Mouse (Mus musculus) thymus, adult 2 months (tissue): ENCODE data around the gene Cdk10. TPM values are rescaled to one million over a fixed set of nuclear protein-coding genes. Genes with fewer than 3 reads are reported as not detected.

Experiments used
- DNase-seq: peaks from one replicate; pipeline ENCODE4 v3.0.0; 2021
- H3K27ac ChIP-seq: fragments of 200-500 bp; 2 replicates; pipeline ENCODE4 v1.5.1; 2012; ENCODE audit warnings: low read length, control low read depth; ENCODE audit not compliant: control insufficient read depth, insufficient read depth
- H3K27me3 ChIP-seq: fragments of 200-500 bp; 2 replicates; pipeline ENCODE4 v1.6.1; 2012; ENCODE audit warnings: mild to moderate bottlenecking, low read length, moderate library complexity, mixed read lengths; ENCODE audit not compliant: control insufficient read depth, insufficient read depth
- H3K36me3 ChIP-seq: fragments of 200-500 bp; 2 replicates; pipeline ENCODE4 v1.6.1; 2012; ENCODE audit warnings: mild to moderate bottlenecking, low read length, moderate library complexity; ENCODE audit not compliant: control insufficient read depth, insufficient read depth
- H3K4me1 ChIP-seq: fragments of 200-500 bp; replicated peaks from 2 replicates; pipeline ENCODE4 v1.6.1; 2012; ENCODE audit warnings: low read length; ENCODE audit not compliant: control insufficient read depth, insufficient read depth
- H3K4me3 ChIP-seq: fragments of 200-500 bp; 2 replicates; pipeline ENCODE4 v1.5.1; 2012; ENCODE audit warnings: mild to moderate bottlenecking, low read length, control low read depth, moderate library complexity; ENCODE audit not compliant: control insufficient read depth, insufficient read depth
- CTCF ChIP-seq: fragments of 200-500 bp; IDR thresholded peaks from 2 replicates; pipeline ENCODE4 v1.5.1; 2012; ENCODE audit warnings: mild to moderate bottlenecking, control low read depth, low read length, moderate library complexity, borderline replicate concordance; ENCODE audit not compliant: control insufficient read depth, poor library complexity, insufficient read depth; ENCODE audit errors: extremely low read depth
- POLR2A ChIP-seq: fragments of 200-500 bp; IDR thresholded peaks from 2 replicates; pipeline ENCODE4 v1.6.1; 2012; ENCODE audit warnings: mild to moderate bottlenecking, low read length, control low read depth, moderate library complexity; ENCODE audit not compliant: control insufficient read depth, poor library complexity, insufficient read depth; ENCODE audit errors: extremely low read depth
- WGBS: fragments of 180-500 bp; shearing (Covaris S2); methylation state at CpG from one replicate; pipeline ENCODE4 v1.1.7; 2018; 5-methylcytosine and 5-hydroxymethylcytosine counted together
- polyA plus RNA-seq: library from polyadenylated mRNA; depleted of rRNA; stranded (reverse); fragments of >200 nt; gene quantifications from 2 replicates; pipeline ENCODE4 v1.2.3, GENCODE M21; 2012

Gene Cdk10
- polyA plus RNA-seq, 1 experiment: 70.8 TPM

DNA sequence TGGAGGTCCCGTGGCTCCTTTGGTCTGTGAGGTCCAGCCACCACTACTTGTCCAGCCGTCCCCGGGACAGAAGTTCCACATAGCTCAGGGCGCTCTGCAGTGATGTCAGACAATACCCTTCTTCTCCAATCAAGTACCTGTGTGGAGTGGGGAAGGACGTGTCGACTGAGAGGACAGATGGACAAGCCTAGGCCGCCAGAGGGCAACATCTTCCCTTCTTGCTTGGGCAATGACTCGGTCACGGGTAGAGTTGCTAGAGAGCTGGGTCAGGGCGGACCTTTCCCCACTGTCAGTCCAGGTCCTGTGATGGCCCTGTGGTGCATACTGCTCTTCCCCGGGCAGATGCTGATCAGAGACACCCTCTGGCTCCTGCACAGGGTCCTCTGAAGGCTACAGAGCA, 18.4 kb downstream of the Cdk10 start:
- H3K4me3 ChIP-seq: no peak overlapping the region
- no peak for TF ChIP-seq POLR2A
- no peak for TF ChIP-seq CTCF
- no peaks in the 10 kb centered on the region for H3K27me3 ChIP-seq
- no peak overlapping the region for H3K27ac ChIP-seq
- WGBS: 91% methylated on average over 11 of the region's 11 CpGs
- DNase-seq: no peak
- H3K4me1 ChIP-seq: no peaks in the 10 kb centered on the region
- peaks cover 19% of the 10 kb centered on the region for H3K36me3 ChIP-seq

DNA sequence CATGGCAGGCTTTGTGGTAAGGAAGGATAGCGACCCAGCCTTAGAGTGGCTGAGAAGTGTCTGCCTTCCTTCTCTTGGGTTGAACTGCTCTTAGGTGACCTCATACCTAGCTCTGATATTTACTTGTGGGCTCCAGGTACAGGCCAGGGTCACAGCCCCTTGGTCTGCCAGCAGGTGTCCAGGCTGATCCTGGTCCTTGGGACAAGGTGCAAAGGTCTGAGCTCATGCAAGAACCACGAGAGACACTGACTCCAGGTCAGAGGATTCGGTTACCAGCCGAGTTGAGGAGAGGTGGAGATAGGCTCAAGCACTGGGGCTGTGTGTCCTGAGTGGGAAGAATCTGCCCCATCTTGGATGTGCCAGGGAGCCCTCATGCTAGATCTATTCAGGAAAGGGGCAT, 19.7 kb downstream of the Cdk10 start:
- Histone ChIP-seq H3K27ac (no peak overlapping the region), H3K4me1 (no peaks in the 10 kb centered on the region), H3K36me3 (peaks cover 22% of the 10 kb centered on the region), H3K4me3 (no peak overlapping the region), H3K27me3 (no peaks in the 10 kb centered on the region)
- TF ChIP-seq CTCF: no peak
- TF ChIP-seq POLR2A: no peak
- 95% methylated on average over 4 of the region's 4 CpGs for WGBS
- DNase-seq: no peak

DNA sequence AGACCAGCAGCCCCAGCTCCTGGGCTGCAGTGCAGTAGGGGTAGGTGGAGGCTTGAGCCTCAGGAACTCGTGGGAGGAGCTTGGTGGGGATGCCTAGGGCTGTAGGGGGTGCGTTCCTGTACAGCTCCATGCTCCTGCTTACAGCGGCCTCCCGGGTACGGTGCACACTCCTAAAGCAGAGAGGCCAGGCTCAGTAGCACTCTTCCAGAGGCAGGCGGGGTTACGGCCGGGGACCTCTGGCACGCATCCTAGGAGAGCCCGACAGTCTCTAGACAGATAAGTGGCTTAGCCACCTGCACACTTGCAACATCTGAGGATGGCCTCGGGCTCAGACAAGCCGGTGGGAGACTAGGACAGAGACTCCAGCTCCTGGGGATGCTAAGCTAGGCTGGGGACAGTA, 20.9 kb downstream of the Cdk10 start:
- no peaks in the 10 kb centered on the region for H3K27me3 ChIP-seq
- 95% methylated on average over 12 of the region's 12 CpGs for WGBS
- H3K27ac ChIP-seq: no peak overlapping the region
- no peak for TF ChIP-seq POLR2A
- no peak for TF ChIP-seq CTCF
- no peaks in the 10 kb centered on the region for H3K4me1 ChIP-seq
- DNase-seq: no peak
- H3K36me3 ChIP-seq: peaks cover 22% of the 10 kb centered on the region
- H3K4me3 ChIP-seq: no peak overlapping the region

DNA sequence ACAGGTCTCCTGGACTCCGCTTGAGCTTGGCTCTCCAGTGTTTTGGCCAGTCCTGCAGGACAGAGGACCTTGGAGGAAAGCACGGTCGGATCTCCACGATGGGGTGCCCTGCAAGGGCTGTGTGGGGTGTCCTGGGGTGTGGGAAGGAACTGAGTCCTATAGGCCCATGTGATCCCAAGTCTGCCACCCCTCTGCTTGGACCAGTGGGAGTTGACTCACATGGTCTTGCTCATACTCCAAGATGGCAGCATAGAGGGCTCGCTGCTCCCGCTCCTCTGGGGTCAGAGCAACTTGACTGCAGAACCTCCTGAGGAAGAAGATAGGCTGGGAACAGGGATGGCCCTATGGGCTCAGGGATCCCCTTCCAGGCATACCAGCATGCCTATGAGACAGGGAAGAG, 23.1 kb downstream of the Cdk10 start:
- Histone ChIP-seq H3K36me3 (peaks cover 22% of the 10 kb centered on the region), H3K27me3 (no peaks in the 10 kb centered on the region), H3K4me1 (no peaks in the 10 kb centered on the region), H3K27ac (no peak overlapping the region), H3K4me3 (no peak overlapping the region)
- 100% methylated on average over 6 of the region's 6 CpGs for WGBS
- no peak for DNase-seq
- TF ChIP-seq POLR2A: no peak

DNA sequence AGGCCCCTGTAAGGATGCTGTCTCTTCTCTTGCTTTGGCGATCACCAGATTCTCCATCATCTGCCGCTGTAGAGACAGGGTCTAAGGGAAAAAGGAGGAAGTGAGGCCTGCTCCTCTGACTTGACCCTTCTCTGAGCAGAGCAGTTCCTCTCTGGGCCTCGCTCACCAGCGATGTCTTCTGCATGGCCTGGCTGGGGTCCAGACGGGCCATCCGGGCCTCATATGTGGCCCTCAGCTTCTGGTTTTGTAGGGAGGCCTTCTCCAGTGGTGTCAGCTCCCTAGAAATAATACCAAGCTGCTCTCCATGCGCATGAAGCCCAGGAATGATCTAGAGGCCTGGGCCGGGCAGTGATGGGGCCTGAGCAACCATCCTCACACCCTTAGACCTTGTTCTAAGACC, 24.0 kb downstream of the Cdk10 start:
- H3K27me3 ChIP-seq: no peaks in the 10 kb centered on the region
- peaks cover 5% of the 10 kb centered on the region for H3K4me1 ChIP-seq
- TF ChIP-seq CTCF (no peak), POLR2A (no peak)
- 81% methylated on average over 8 of the region's 8 CpGs for WGBS
- H3K4me3 ChIP-seq: no peak overlapping the region
- no peak for DNase-seq
- no peak overlapping the region for H3K27ac ChIP-seq
- peaks cover 22% of the 10 kb centered on the region for H3K36me3 ChIP-seq

DNA sequence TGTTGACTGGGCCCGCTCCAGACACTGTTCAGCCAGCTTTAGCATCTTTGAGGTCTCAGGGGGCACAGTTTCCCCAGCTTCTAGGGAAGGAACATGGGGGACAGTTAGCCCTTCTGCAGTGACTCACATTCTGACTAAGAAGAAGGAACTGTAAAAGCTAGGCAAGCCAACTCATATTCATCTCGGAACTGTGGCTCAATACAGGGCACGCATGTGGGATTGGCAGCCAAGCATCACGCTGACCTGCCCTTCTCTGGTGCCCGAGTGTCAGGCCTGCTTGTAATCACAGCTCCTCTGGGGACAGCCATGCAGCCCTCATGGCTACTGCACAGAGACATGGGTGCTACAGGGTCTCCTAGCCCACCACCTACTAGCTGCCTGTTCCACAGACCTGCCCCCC, 26.3 kb downstream of the Cdk10 start:
- 96% methylated on average over 5 of the region's 5 CpGs for WGBS
- H3K27me3 ChIP-seq: no peaks in the 10 kb centered on the region

DNA sequence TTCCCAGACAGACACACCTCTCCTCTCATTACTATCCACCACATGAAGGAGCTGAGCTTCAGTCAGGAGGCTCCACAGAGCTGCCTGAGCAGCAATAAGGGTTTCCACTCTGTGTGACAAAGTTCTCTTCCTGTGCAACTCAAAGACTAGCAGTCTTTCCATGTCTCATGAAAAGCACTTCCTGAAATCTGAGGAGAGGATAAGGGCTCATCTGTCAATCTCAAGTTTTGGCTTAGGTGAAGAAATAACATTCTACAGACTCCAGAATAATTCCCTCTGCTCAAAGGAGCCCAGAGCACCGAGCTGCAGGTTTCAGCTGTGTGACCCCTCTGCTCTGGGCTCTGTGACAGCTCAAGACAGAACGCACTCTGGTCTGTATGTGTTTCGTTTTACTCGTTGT, 28.3 kb downstream of the Cdk10 start:
- no peak for DNase-seq
- TF ChIP-seq POLR2A (no peak), CTCF (no peak)
- Histone ChIP-seq H3K4me1 (peaks cover 15% of the 10 kb centered on the region), H3K4me3 (no peak overlapping the region), H3K27me3 (no peaks in the 10 kb centered on the region), H3K36me3 (peaks cover 5% of the 10 kb centered on the region), H3K27ac (no peak overlapping the region)
- WGBS: 51% methylated on average over 4 of the region's 4 CpGs

More for the DNA sequence above, 26.3 kb downstream of the Cdk10 start:
- Histone ChIP-seq H3K4me1 (peaks cover 15% of the 10 kb centered on the region), H3K4me3 (no peak overlapping the region), H3K36me3 (peaks cover 19% of the 10 kb centered on the region), H3K27ac (no peak overlapping the region)
- TF ChIP-seq CTCF (no peak), POLR2A (no peak)
- no peak for DNase-seq
